Mouse (Mus musculus): ENCODE data around the gene Ncor1.

DNA sequence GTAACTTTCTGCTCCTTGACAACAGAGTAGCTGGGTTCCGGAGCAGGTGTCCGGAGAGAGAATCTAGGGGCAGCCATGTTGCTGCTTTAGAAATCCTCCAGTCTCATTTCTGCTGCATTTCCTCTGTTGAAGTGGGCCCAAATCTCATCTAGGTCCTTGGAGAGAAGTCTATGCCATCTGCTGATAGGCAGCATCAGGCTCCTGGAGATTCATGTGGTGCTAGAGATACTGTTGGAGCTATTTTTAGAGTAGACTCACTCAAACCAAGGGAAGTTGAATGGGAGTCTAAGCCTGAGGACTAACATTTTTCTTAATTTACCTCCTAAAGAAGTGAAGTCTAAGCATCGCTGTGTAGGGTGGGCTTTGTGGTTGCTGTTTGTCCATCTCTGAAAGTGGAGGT is 6.4 kb upstream of the Ncor1 start:
- no peak for TF ChIP-seq CTCF (conservative IDR thresholded peaks at IDR 0.05; ENCODE audit: insufficient read depth, insufficient read length, low read depth, low read length)
- no peak for TF ChIP-seq POLR2A (IDR thresholded peaks at IDR 0.05; ENCODE audit: low read depth, low read length)

Measured in kidney, adult 2 months (tissue).